In the genomic region with DNA sequence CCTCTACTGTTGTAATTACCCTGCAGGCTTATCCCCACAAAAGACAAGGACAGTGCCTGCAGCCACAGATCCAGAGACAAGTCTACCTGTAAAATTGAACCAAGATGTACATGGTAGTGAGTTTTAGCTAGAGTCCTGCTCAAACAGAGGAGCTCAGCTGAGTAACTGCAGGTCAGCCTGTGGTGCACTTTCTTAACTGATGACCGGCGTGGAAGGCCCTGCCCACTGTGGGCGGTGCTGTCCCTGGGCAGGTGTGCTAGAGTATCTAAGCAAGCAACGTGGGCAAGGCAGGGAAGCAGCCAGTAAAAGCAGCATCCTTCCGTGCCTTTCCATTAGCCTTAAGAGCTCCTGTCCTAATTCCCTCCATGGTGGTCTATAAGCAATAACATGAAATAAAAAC, we compare ENCODE assay signal across 28 mouse cellular contexts. TPM values are rescaled to one million over a fixed set of nuclear protein-coding genes. Genes with fewer than 3 reads are reported as not detected.
DNase-seq lines count a peak whose midpoint lies in the region; ATAC-seq and TF ChIP-seq lines count a peak whose summit lies in the region.
"Had no signal": no experiment of that assay in that cellular context is flagged by ENCODE, and none has a peak within 500 bp of the region (broad histone marks: within the 10 kb centered on the region; RNA-seq: fewer than 3 reads in every experiment).

No protein-coding gene starts in this region.

- no peak overlapping the region for H3K4me3 ChIP-seq in kidney, adult 2 months (ENCODE audit: insufficient read depth, low read depth, low read length)
- H3K4me3 ChIP-seq in intestine, embryonic 15.5 days (replicated peaks), result no peak overlapping the region
- H3K4me3 ChIP-seq in intestine, postnatal 0 days (ENCODE audit: low read depth, low read length), result no peak overlapping the region
- no peak overlapping the region for H3K4me3 ChIP-seq in stomach, embryonic 16.5 days (replicated peaks; ENCODE audit: low read length)
- H3K4me3 ChIP-seq: embryonic facial prominence, embryonic 12.5 days; embryonic facial prominence, embryonic 15.5 days; gastrocnemius, adult 2 months; heart, embryonic 12.5 days; heart, embryonic 15.5 days had no signal

- 63% methylated on average over 5 of the region's 5 CpGs for WGBS in kidney, adult 2 months
- WGBS in intestine, embryonic 15.5 days, result 71% methylated on average over 5 of the region's 5 CpGs
- 40% methylated on average over 5 of the region's 5 CpGs for WGBS in intestine, postnatal 0 days
- 79% methylated on average over 5 of the region's 5 CpGs for WGBS in stomach, embryonic 16.5 days

- no peak overlapping the region for H3K9ac ChIP-seq in intestine, embryonic 15.5 days
- H3K9ac ChIP-seq in intestine, postnatal 0 days (ENCODE audit: low read depth, low read length), result no peak overlapping the region
- H3K9ac ChIP-seq in stomach, embryonic 16.5 days (ENCODE audit: low read length), result no peak overlapping the region
- H3K9ac ChIP-seq: embryonic facial prominence, embryonic 12.5 days; embryonic facial prominence, embryonic 15.5 days; forebrain, postnatal 0 days; heart, embryonic 12.5 days; heart, embryonic 15.5 days; hindbrain, embryonic 14.5 days had no signal

- H3K4me1 ChIP-seq in kidney, adult 2 months (ENCODE audit: control insufficient read depth, insufficient read depth, low read length), result 0 out of 2 replicates have a peak, but pooled peaks cover 5% of the 10 kb centered on the region
- H3K4me1 ChIP-seq in intestine, embryonic 15.5 days (replicated peaks), result 0 out of 2 replicates have a peak, but pooled peaks cover 7% of the 10 kb centered on the region
- H3K4me1 ChIP-seq in intestine, postnatal 0 days (replicated peaks; ENCODE audit: control insufficient read depth, insufficient read depth, low read length), result no peaks in the 10 kb centered on the region
- H3K4me1 ChIP-seq in stomach, embryonic 16.5 days (ENCODE audit: control insufficient read depth, insufficient read depth, low read length), result no peaks in the 10 kb centered on the region
- H3K4me1 ChIP-seq: embryonic facial prominence, embryonic 12.5 days; embryonic facial prominence, embryonic 15.5 days; heart, embryonic 12.5 days; heart, embryonic 15.5 days had no signal

- peak; percentile 46 for DNase-seq in kidney, adult 2 months
- no peak for DNase-seq in kidney, postnatal 10 days
- DNase-seq in left cerebral cortex, postnatal 36 days (ENCODE audit: low spot score in 2 of 2), result no peak
- no peak for DNase-seq in right cerebral cortex, postnatal 10 days (ENCODE audit: low spot score in 2 of 2)
- DNase-seq in cerebellum, postnatal 4 days (ENCODE audit: low spot score in 2 of 2), result no peak
- DNase-seq: adrenal gland, adult 2 months; cerebellum, adult 11-12 months; cerebellum, adult 8-10 months; cerebellum, postnatal 36 days; forebrain, postnatal 0 days; gastrocnemius, adult 2 months; gastrocnemius, postnatal 14 days; heart, adult 18-20 months; heart, postnatal 10 days; heart, postnatal 4 days had no signal

- peaks cover 18% of the 10 kb centered on the region for H3K36me3 ChIP-seq in kidney, adult 2 months (ENCODE audit: control insufficient read depth, insufficient read depth, low read length)
- H3K36me3 ChIP-seq in intestine, embryonic 15.5 days, result peaks cover 34% of the 10 kb centered on the region
- peaks cover 58% of the 10 kb centered on the region for H3K36me3 ChIP-seq in intestine, postnatal 0 days (ENCODE audit: control insufficient read depth, insufficient read depth)
- H3K36me3 ChIP-seq in stomach, embryonic 16.5 days (ENCODE audit: control insufficient read depth, insufficient read depth, low read length), result peaks cover 42% of the 10 kb centered on the region

- no peaks in the 10 kb centered on the region for H3K9me3 ChIP-seq in intestine, embryonic 15.5 days
- no peaks in the 10 kb centered on the region for H3K9me3 ChIP-seq in intestine, postnatal 0 days (ENCODE audit: control insufficient read depth)
- H3K9me3 ChIP-seq in stomach, embryonic 16.5 days (replicated peaks; ENCODE audit: control insufficient read depth, low read length), result no peaks in the 10 kb centered on the region
- H3K9me3 ChIP-seq: embryonic facial prominence, embryonic 12.5 days; embryonic facial prominence, embryonic 15.5 days; G1E; heart, embryonic 12.5 days; heart, embryonic 15.5 days had no signal

- H3K27me3 ChIP-seq in kidney, adult 2 months (replicated peaks; ENCODE audit: control insufficient read depth, insufficient read depth, low read length), result no peaks in the 10 kb centered on the region
- H3K27me3 ChIP-seq in intestine, embryonic 15.5 days (replicated peaks), result no peaks in the 10 kb centered on the region
- H3K27me3 ChIP-seq in intestine, postnatal 0 days (replicated peaks; ENCODE audit: control insufficient read depth, insufficient read depth, low read length), result no peaks in the 10 kb centered on the region
- H3K27me3 ChIP-seq in stomach, embryonic 16.5 days (ENCODE audit: control insufficient read depth, insufficient read depth, low read length), result no peaks in the 10 kb centered on the region
- H3K27me3 ChIP-seq: CH12.LX; embryonic facial prominence, embryonic 12.5 days; embryonic facial prominence, embryonic 15.5 days; heart, embryonic 12.5 days; heart, embryonic 15.5 days; Patski had no signal

- intact Hi-C loops in left cerebral cortex, postnatal 36 days (cut with DNase I), result no loop called here

- ATAC-seq in intestine, embryonic 15.5 days, result 0 out of 2 replicates have a peak, but pooled peaks have one; percentile 39
- ATAC-seq in intestine, postnatal 0 days, result no peak
- peak; percentile 42; the same call in 1 of the 2 replicates for ATAC-seq in stomach, embryonic 16.5 days (ENCODE audit: insufficient read depth, low FRiP score)
- ATAC-seq: forebrain, embryonic 14.5 days; forebrain, postnatal 0 days; hindbrain, postnatal 0 days; Patski had no signal

- H3K4me2 ChIP-seq in intestine, embryonic 15.5 days (replicated peaks), result no peak overlapping the region
- no peak overlapping the region for H3K4me2 ChIP-seq in intestine, postnatal 0 days (replicated peaks; ENCODE audit: low read depth)
- no peak overlapping the region for H3K4me2 ChIP-seq in stomach, embryonic 16.5 days (ENCODE audit: low read depth, low read length)
- H3K4me2 ChIP-seq: embryonic facial prominence, embryonic 12.5 days; embryonic facial prominence, embryonic 15.5 days; heart, embryonic 12.5 days; heart, embryonic 15.5 days; hindbrain, embryonic 14.5 days had no signal

- no peak for TF ChIP-seq CTCF in kidney, adult 2 months (conservative IDR thresholded peaks at IDR 0.05; ENCODE audit: insufficient read depth, insufficient read length, low read depth, low read length)
- TF ChIP-seq CTCF in intestine, postnatal 0 days (IDR thresholded peaks at IDR 0.05; ENCODE audit: low read depth), result no peak

- no peak for TF ChIP-seq POLR2A in kidney, adult 2 months (IDR thresholded peaks at IDR 0.05; ENCODE audit: low read depth, low read length)

- no peak overlapping the region for H3K27ac ChIP-seq in kidney, adult 2 months (ENCODE audit: insufficient read depth, low read depth, low read length)
- H3K27ac ChIP-seq in intestine, embryonic 15.5 days, result no peak overlapping the region
- H3K27ac ChIP-seq in intestine, postnatal 0 days (ENCODE audit: low read depth, low read length), result peak overlapping the region; percentile 54; the same call in 1 of the 2 replicates
- H3K27ac ChIP-seq in stomach, embryonic 16.5 days (ENCODE audit: low read length), result no peak overlapping the region
- H3K27ac ChIP-seq: embryonic facial prominence, embryonic 12.5 days; embryonic facial prominence, embryonic 15.5 days; gastrocnemius, adult 2 months; heart, embryonic 15.5 days; hindbrain, embryonic 14.5 days; hindbrain, postnatal 0 days had no signal

RNA-seq across cellular contexts. Expression of a gene that starts 34.6 kb away (rescaled TPM):
- polyA plus RNA-seq in kidney, adult 2 months (2012; rRNA removed), result 25.7 and 27.1 TPM in 2 replicates
- 43.6 and 47.0 TPM in 2 replicates for polyA plus RNA-seq in intestine, embryonic 15.5 days (2015; fragmentation: Nextera tagmentation; extraction: Ambion mirVana)
- polyA plus RNA-seq in intestine, postnatal 0 days (2015; fragmentation: Nextera tagmentation; extraction: Ambion mirVana), result 13.6 and 16.9 TPM in 2 replicates
- 34.1 and 40.2 TPM in 2 replicates for polyA plus RNA-seq in stomach, embryonic 16.5 days (2015; fragmentation: Nextera tagmentation; extraction: Ambion mirVana)
- 100 to 1,000 TPM; 147 TPM for total RNA-seq in left cerebral cortex, postnatal 36 days (2021)
